Mouse (Mus musculus) liver, embryonic 11.5 days (tissue): Measurements from ENCODE around the gene Sema3b. TPM values are rescaled to one million over a fixed set of nuclear protein-coding genes. Genes with fewer than 3 reads are reported as not detected.

Experiments
- ATAC-seq: fragments of 200-750 bp; cut with Nextera tagmentation; replicated peaks from 2 replicates; pipeline ENCODE4 v1.8.0; 2017; ENCODE audit warnings: moderate number of reproducible peaks, mild to moderate bottlenecking, moderate TSS enrichment, moderate library complexity; ENCODE audit not compliant: low FRiP score
- DNase-seq: peaks from one replicate; pipeline ENCODE4 v3.0.0-alpha.2; 2017; ENCODE audit warnings: low spot score
- H3K27ac ChIP-seq: fragments of 300-500 bp; sonication (generic); 2 replicates; pipeline ENCODE4 v1.5.1; 2014; ENCODE audit warnings: mild to moderate bottlenecking, low read depth, low read length, control low read depth
- H3K27me3 ChIP-seq: fragments of 300-500 bp; sonication (generic); replicated peaks from 2 replicates; pipeline ENCODE4 v1.6.1; 2014; ENCODE audit warnings: low read length, mixed read lengths; ENCODE audit not compliant: control insufficient read depth, insufficient read depth
- H3K36me3 ChIP-seq: fragments of 300-500 bp; sonication (generic); 2 replicates; pipeline ENCODE4 v1.6.1; 2014; ENCODE audit warnings: mild to moderate bottlenecking, low read length, moderate library complexity, mixed read lengths; ENCODE audit not compliant: control insufficient read depth, insufficient read depth
- H3K4me1 ChIP-seq: fragments of 300-500 bp; sonication (generic); replicated peaks from 2 replicates; pipeline ENCODE4 v1.6.1; 2014; ENCODE audit warnings: low read length, mixed read lengths; ENCODE audit not compliant: control insufficient read depth, insufficient read depth
- H3K4me2 ChIP-seq: fragments of 300-500 bp; sonication (generic); 2 replicates; pipeline ENCODE4 v1.6.1; 2014; ENCODE audit warnings: mild to moderate bottlenecking, control low read depth, moderate library complexity
- H3K4me3 ChIP-seq: fragments of 300-500 bp; sonication (generic); 2 replicates; pipeline ENCODE4 v1.5.1; 2014; ENCODE audit warnings: low read depth, low read length, control low read depth
- H3K9ac ChIP-seq: fragments of 300-500 bp; sonication (generic); 2 replicates; pipeline ENCODE4 v1.6.1; 2014; ENCODE audit warnings: low read depth, low read length, control low read depth
- H3K9me3 ChIP-seq: fragments of 300-500 bp; sonication (generic); 2 replicates; pipeline ENCODE4 v1.6.1; 2016; ENCODE audit warnings: low read length, inconsistent platforms, mixed read lengths; ENCODE audit not compliant: control insufficient read depth
- WGBS: fragments of 180-500 bp; shearing (Covaris S2); extraction: QIAGEN DNeasy Blood & Tissue Kit; methylation state at CpG from one replicate; pipeline ENCODE4 v1.1.7; 2014; 5-methylcytosine and 5-hydroxymethylcytosine counted together
- polyA plus RNA-seq: library from polyadenylated mRNA; unstranded; fragments of >200 nt; fragmentation: Nextera tagmentation; extraction: Ambion mirVana; gene quantifications from 2 replicates; pipeline ENCODE4 v1.2.1, GENCODE M21; 2014

The Sema3b gene
- polyA plus RNA-seq, 1 experiment from 2014 or later: 0.63 TPM

GRCm38 (mm10) chr9:107586504-107586903 is 22.5 kb downstream of the Sema3b start:
- peak overlapping the region; percentile 97 for H3K27ac ChIP-seq
- H3K4me2 ChIP-seq: peak overlapping the region; percentile 65
- H3K9me3 ChIP-seq: no peaks in the 10 kb centered on the region
- H3K4me1 ChIP-seq: peaks cover 47% of the 10 kb centered on the region
- no peaks in the 10 kb centered on the region for H3K27me3 ChIP-seq
- H3K4me3 ChIP-seq: peak overlapping the region; percentile 91
- DNase-seq (no peak), ATAC-seq (no peak)
- H3K36me3 ChIP-seq: peaks cover 26% of the 10 kb centered on the region
- 84% methylated on average over 5 of the region's 5 CpGs for WGBS
- H3K9ac ChIP-seq: peak overlapping the region; percentile 69

DNA sequence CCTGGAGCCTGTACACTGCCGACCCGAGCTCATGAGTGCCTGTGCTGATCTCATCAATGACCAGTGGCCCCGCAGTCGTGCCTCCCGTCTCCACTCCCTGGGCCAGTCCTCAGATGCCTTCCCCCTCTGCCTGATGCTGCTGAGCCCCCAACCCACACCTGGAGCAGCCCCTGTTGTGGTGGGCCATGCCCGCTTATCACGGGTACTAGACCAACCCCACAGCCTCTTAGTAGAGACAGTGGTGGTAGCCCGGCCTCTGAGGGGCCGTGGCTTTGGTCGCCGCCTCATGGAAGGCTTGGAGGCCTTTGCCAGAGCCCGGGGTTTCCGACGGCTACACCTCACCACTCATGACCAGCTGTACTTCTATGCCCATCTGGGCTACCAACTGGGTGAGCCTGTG is 25.9 kb downstream of the Sema3b start:
- H3K4me3 ChIP-seq: no peak overlapping the region
- H3K4me1 ChIP-seq: peaks cover 27% of the 10 kb centered on the region
- H3K27me3 ChIP-seq: no peaks in the 10 kb centered on the region
- DNase-seq (no peak), ATAC-seq (no peak)
- no peak overlapping the region for H3K9ac ChIP-seq
- no peak overlapping the region for H3K27ac ChIP-seq
- 89% methylated on average over 14 of the region's 14 CpGs for WGBS
- peaks cover 7% of the 10 kb centered on the region; the same call in 1 of the 2 replicates for H3K36me3 ChIP-seq
- H3K4me2 ChIP-seq: no peak overlapping the region
- no peaks in the 10 kb centered on the region for H3K9me3 ChIP-seq

- no peaks in the 10 kb centered on the region for H3K9me3 ChIP-seq
- H3K27me3 ChIP-seq: no peaks in the 10 kb centered on the region
- H3K9ac ChIP-seq: peak overlapping the region; percentile 86
- H3K4me1 ChIP-seq: peaks cover 27% of the 10 kb centered on the region
- ATAC-seq (no peak), DNase-seq (no peak)
- peaks cover 7% of the 10 kb centered on the region; the same call in 1 of the 2 replicates for H3K36me3 ChIP-seq
- H3K27ac ChIP-seq: peak overlapping the region; percentile 34; the same call in 1 of the 2 replicates
- peak overlapping the region; percentile 89 for H3K4me2 ChIP-seq
- WGBS: 88% methylated on average over 7 of the region's 7 CpGs
- 0 out of 2 replicates have a peak overlapping the region, but pooled peaks have one; percentile 5 for H3K4me3 ChIP-seq
These were observed 26.4 kb downstream of the Sema3b start for GRCm38 (mm10) chr9:107582509-107583062.

DNA sequence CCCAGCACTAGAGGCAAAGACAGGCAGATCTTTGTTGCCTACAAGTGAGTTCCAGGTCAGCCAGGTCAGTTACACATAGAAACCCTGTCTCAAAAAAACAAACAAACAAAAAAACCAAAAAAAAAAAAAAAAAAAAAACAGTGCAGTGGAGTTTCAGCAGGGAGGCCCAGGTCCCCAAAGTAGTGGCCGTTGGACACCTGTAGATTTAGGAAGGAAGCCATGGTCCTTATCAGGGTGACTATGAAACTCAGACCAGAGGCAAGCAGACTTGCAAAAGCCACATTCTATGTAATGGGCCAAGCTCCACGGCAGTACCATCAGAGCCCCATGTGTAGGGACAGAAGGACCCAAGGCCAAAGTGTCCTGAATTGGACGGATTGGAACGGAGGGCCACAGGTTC is 27.4 kb downstream of the Sema3b start:
- WGBS: 52% methylated on average over 4 of the region's 4 CpGs
- H3K4me1 ChIP-seq: peaks cover 32% of the 10 kb centered on the region
- peak overlapping the region; percentile 89 for H3K4me2 ChIP-seq
- DNase-seq (no peak), ATAC-seq (no peak)
- H3K4me3 ChIP-seq: peak overlapping the region; percentile 60
- H3K27me3 ChIP-seq: no peaks in the 10 kb centered on the region
- peak overlapping the region; percentile 95 for H3K27ac ChIP-seq
- peaks cover 7% of the 10 kb centered on the region; the same call in 1 of the 2 replicates for H3K36me3 ChIP-seq
- no peaks in the 10 kb centered on the region for H3K9me3 ChIP-seq
- peak overlapping the region; percentile 86 for H3K9ac ChIP-seq

GRCm38 (mm10) chr9:107580501-107581317 is 28.3 kb downstream of the Sema3b start, which contains the start of gene Hyal3:
TSS of gene Hyal3 (plus strand) at chr9:107580818.
- no peaks in the 10 kb centered on the region for H3K9me3 ChIP-seq
- H3K4me2 ChIP-seq: peak within 1 kb of the TSS; percentile 89
- H3K4me3 ChIP-seq: peak within 1 kb of the TSS; percentile 60
- no peaks in the 10 kb centered on the region for H3K27me3 ChIP-seq
- H3K36me3 ChIP-seq: peaks cover 7% of the 10 kb centered on the region; the same call in 1 of the 2 replicates
- under 1% methylated on average over 32 of the region's 32 CpGs for WGBS
- peaks cover 35% of the 10 kb centered on the region for H3K4me1 ChIP-seq
- H3K27ac ChIP-seq: peak within 1 kb of the TSS; percentile 95
- ATAC-seq (peak; percentile 78), DNase-seq (peak; percentile 79)
- H3K9ac ChIP-seq: peak within 1 kb of the TSS; percentile 86

DNA sequence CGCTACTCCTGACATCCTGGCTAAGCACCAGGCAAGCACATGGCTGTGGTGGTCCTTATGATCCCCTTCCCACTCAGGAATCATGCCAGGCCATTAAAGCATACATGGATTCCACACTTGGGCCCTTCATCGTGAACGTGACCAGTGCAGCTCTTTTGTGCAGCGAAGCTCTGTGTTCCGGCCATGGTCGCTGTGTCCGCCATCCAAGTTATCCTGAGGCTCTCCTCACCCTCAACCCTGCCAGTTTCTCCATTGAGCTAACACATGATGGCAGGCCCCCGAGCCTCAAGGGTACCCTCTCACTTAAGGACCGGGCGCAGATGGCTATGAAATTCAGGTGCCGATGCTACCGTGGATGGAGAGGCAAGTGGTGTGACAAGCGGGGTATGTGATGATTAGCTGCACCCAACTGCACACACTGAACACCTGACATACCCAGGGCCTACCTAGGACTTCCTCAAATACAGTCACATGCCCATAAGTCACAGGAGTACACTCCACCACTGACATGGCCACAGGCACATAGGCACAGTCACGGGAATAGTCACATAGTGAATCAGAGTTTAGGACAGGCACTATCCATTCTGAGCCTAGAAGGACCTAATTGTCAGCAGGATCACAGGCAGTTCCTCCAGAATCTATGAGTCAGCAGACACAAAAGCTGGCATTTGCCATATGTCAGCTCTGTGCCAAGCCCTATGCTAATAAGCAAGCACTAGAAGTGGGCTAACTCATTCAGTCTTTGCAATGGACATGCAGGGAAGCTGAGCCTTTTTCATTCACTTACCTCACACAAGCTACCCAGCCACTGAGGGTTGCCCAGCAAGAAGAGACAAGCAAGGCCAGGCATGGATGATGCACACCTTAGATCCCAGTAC is 29.8 kb downstream of the Sema3b start:
- H3K9me3 ChIP-seq: no peaks in the 10 kb centered on the region
- WGBS: 95% methylated on average over 14 of the region's 14 CpGs
- no peaks in the 10 kb centered on the region for H3K27me3 ChIP-seq
- ATAC-seq (no peak), DNase-seq (no peak)
- H3K4me3 ChIP-seq: no peak overlapping the region
- H3K4me1 ChIP-seq: peaks cover 35% of the 10 kb centered on the region
- H3K27ac ChIP-seq: no peak overlapping the region
- no peak overlapping the region for H3K9ac ChIP-seq
- H3K4me2 ChIP-seq: no peak overlapping the region
- H3K36me3 ChIP-seq: peaks cover 7% of the 10 kb centered on the region; the same call in 1 of the 2 replicates

DNA sequence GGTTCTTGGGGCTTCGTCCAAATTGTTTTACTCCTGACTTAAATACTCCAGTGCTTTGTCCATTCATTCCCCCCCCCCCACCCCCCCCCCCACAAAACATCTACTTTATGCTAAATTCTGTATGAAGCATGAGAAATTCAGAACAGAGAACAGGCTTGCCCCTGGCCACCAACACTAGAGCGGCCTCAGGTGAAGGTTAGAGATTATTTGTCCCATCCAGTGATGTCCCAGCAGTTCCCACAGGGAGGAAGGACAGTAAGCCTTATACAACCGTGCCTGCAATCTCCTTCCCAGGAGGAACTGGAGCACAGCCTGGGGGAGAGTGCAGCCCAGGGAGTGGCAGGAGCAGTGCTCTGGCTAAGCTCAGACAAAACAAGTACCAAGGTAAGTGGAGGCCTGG is 30.4 kb downstream of the Sema3b start, which contains the start of gene Naa80:
Naa80 (plus strand) TSS at position 301 of the 400 bp plus-strand sequence.
- no peaks in the 10 kb centered on the region for H3K27me3 ChIP-seq
- H3K4me3 ChIP-seq: no peak within 1 kb of the TSS
- H3K4me1 ChIP-seq: peaks cover 35% of the 10 kb centered on the region
- DNase-seq: no peak
- no peak for ATAC-seq
- H3K4me2 ChIP-seq: no peak within 1 kb of the TSS
- H3K9ac ChIP-seq: no peak within 1 kb of the TSS
- 83% methylated on average over 3 of the region's 3 CpGs for WGBS
- no peaks in the 10 kb centered on the region for H3K9me3 ChIP-seq
- H3K36me3 ChIP-seq: peaks cover 8% of the 10 kb centered on the region
- H3K27ac ChIP-seq: no peak within 1 kb of the TSS

DNA sequence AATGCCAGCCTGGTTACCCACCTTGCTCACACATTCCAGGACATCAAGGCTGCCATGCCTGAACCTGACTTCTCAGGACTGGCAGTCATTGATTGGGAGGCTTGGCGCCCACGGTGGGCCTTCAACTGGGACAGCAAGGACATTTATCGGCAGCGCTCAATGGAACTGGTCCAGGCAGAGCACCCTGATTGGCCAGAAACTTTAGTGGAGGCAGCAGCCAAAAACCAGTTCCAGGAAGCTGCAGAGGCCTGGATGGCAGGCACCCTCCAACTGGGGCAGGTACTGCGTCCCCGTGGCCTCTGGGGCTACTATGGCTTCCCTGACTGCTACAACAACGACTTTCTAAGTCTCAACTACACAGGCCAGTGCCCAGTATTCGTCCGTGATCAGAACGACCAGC is 31.2 kb downstream of the Sema3b start:
- H3K4me3 ChIP-seq: no peak overlapping the region
- H3K9me3 ChIP-seq: no peaks in the 10 kb centered on the region
- DNase-seq: no peak
- no peak for ATAC-seq
- no peak overlapping the region for H3K4me2 ChIP-seq
- WGBS: 90% methylated on average over 10 of the region's 10 CpGs
- peaks cover 10% of the 10 kb centered on the region for H3K36me3 ChIP-seq
- H3K27ac ChIP-seq: no peak overlapping the region
- no peaks in the 10 kb centered on the region for H3K27me3 ChIP-seq
- peaks cover 31% of the 10 kb centered on the region for H3K4me1 ChIP-seq
- no peak overlapping the region for H3K9ac ChIP-seq
